Mouse (Mus musculus): ENCODE measurements at regions not wholly inside any gene's neighbourhood (a gene's known extent, or its start where the extent isn't known, plus 50 kb on each side); places are given as distances from the start of the nearest gene placed in this dataset.

DNA sequence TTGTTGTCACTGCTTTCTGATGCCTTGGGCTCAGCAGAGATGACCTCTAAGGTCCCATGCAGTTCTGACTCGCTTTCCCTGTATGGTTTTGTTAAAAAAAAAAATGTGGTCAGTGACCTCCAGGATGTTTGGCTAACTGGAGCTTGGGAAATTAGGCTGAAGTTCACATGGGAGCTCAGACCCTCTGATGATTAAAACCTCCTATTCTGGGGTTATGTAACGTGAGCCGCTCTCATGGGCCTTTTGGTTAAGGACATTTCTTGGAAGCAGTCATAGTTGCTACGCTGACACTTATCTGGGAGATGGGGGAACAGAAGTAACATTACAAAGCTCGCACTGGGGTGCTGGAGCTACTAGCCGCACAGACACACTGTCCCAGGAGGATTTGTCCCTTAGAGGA lies 274.9 kb downstream of the Foxo1 start:
- DNase-seq (ENCODE audit: low spot score in 2 of 2) = no peak

DNA sequence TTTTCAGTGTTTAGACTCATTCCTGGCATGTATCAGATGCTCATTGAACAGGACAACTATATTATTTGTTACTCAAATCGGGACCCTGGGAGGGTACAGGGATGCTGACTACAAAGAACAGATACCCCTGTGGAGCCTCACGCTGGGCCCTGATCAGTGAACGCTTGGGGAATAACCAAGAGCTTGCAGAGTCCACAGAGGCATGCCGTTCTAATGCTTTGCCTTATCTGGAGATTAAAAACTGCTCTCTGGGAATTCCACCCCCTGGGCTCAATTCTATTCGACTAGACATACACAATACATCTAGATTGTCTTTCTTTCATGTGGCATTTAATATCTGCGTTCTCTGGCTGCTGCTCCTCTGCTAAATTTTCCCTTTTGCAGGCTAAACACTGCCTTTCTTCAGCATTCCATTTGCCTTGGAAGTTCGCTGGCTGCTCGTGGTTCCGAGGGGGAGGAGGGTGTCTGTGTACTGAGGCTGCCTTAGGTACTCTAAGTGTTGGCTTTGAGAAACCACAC lies 272.8 kb downstream of the Foxo1 start:
- DNase-seq (ENCODE audit: low spot score in 2 of 2) = no peak

DNA sequence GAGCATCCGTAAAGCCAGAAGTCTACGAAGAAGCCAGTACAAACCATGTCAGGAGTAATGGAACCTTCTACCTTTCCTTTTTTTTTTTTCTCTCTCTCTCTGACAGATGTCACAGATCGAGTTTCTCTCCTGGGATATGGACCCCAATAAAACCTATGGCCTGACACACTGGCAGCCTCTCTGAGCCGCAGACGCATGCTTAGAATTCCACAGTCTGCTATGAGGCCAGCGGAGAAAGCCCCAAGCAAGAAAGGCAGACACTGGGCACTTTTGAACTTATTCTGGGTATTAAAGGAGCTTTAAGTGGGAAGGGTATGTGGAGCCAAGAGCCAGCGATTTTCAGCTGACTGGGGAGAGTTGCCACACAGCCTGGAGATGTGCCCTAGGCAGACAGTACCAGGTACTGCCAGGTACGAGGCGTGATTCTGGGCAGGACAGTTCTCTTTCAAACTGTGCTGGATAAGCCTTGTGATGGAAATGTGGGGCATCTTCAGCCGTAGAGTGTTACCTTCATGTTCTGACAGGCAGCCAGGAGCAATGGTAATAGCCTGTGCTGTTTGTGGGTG lies 271.8 kb downstream of the Foxo1 start:
- no peak for DNase-seq (ENCODE audit: low spot score in 2 of 2)

DNA sequence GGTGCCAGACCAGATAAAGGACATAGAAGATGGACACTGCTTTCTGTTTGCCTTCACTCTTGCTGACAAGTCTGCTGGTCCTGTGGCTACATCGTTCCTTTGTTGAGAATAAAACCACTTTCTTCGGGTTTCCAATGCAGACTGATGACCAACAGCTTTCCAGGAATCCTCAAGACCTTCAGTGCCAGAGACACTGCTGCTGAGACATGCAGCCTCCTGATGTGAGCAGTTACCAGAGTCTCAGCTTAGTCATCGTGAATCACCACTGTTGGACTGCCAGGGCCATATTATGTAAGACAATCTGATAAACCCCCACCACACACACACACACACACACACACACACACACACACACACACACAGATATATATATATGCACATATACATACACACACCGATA lies 270.2 kb downstream of the Foxo1 start:
- no peak for DNase-seq (ENCODE audit: low spot score in 2 of 2)

DNA sequence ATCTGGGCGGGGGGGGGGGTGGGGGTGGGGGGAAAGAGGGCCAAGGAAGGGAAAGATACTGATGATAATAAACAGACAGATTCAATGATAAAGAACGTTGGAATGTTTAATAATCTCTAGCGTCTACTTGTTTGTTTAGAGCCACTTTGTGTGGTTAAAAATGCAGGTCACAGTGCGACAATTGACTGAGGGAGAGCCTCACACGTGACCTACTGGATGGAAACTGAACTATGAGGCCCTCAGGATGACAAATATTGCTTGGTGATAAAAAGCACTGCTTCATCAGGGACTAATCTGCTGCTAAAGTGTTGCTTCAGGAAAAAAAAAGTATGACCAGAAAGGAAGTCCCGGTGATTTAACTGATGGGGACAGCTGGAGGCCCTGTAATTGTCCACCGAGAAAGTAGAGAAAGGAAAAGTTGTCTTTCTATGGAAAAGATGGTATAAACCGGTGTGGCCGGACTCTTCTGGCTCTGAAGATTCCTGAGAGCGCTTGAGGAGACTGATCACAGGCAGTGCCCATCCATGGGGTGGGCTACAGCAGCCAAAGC lies 269.3 kb downstream of the Foxo1 start:
- DNase-seq (ENCODE audit: low spot score in 2 of 2) = no peak

DNA sequence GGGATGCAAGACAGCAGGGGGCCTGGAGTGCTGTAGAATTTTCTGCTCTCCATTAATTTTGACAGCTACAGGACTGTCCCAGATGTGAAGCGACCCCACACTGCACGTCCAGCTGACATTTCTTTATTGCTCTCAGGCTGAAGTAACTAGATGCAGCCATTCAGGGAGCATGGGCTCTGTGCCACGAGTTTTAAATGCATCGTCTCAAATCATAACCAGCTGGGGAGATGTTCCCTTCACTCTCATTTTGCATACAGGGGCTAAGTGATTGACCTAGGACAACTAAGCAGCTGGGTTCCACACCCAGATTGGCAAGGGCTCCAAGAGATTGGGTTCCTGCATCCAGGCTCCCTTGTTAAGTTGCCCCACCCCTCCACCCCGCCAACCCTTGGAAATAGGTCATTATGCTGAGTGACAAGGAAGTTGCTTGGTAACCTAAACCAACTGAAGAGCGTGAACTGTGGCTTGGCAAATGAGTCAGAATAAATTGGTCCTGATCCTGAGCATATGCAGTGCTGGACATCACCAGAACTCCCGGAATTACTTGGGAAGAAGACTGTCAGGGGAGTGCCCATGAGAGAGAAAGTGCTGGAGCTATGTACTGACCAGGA lies 267.4 kb downstream of the Foxo1 start:
- DNase-seq (ENCODE audit: low spot score in 2 of 2) = no peak

DNA sequence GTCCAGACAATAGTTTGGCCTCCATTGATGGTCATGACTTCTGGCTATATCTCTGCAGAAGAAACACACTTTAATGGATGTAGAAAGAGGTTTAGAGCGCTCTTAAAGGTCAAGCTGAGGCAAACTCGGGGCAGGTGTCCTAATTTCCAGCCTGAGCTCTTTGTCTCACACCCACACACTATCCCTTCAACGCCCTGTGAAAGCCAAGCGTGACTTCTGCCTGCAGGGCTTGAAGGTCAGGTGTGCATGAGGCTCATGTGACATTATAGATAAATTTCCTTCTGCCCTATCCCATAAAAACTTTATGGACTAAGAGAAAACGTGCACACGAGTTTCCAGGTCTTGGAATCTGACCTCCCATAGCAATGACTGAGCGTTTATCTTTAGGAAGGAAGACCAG lies 266.0 kb downstream of the Foxo1 start:
- no peak for DNase-seq (ENCODE audit: low spot score in 2 of 2)

DNA sequence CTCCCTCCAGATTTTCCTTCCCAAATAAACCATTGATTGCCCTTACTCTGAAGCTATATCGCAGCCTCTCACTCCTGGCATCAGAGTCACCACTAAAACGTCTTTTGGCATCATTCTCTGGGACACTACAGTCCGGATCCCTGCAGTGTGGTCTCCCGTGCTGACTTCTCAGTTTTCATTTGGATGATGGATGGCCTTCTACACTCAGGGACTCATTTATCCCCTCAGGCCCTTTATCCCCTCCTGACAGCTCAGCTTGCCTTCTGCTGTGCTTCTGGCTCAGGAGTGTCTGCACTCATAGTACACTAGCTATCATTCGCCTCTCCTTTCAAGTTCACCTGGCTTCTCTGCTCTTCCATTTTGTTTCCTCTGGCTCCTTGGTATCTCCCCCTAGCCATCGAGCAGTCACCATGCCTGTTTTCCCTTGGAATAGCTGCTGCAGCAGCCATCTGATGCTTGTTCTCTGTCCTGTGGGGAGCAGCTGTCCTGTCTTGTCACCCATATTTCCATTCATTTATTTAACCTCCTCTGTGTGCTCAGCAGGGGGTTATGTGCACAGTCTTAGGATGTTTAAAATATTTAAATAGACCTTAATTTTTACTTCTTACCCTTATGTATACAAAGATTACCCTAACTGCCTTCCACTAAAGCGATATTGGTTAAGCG lies 263.7 kb downstream of the Foxo1 start:
- no peak for DNase-seq (ENCODE audit: low spot score in 2 of 2)

DNA sequence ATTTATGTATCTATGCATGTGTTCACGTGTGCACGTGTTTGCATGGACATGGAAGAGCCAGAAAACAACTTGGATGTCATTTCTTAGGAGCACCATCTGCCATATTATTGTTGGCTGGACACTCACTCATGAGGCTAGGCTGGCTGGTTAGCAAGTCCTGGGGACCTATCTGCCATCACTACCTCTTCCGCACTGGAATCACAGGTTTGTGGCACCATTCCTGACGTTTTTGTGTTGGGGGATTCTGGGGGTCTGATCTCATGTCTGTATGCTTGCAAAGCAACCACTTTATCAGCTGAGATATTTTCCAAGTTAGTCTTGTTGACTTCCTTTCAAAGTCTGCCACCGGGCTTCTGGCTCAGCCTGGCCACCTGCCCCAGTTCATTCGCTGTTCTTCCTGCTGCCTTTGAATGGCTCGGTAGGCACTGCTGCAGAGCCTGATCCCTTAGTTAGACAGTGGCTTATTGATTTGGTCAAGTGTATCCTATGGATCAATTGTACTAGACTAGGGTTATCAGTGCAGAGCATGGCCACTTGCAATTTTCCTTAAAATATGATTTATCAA lies 262.4 kb downstream of the Foxo1 start:
- DNase-seq (ENCODE audit: low spot score in 2 of 2) = no peak

DNA sequence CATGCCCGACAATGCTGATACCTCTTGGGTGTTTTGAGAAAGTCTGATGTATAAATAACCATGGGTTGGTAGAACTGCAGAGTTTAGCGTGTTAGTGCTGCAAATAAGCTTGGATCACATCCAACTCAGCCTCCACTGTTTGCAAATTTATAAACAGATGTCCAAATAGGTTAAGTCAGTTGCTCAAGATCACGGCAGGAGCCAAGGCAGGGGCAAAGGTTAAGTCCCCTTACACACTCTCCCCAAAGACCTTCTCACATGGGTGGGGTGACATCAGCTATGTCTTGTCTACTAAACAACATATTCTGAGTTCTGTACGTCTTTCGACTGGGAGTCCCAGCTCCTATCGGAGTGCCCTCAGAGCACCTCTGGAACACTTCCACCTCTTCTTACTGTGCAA lies 261.0 kb downstream of the Foxo1 start:
- DNase-seq (ENCODE audit: low spot score in 2 of 2) = no peak

DNA sequence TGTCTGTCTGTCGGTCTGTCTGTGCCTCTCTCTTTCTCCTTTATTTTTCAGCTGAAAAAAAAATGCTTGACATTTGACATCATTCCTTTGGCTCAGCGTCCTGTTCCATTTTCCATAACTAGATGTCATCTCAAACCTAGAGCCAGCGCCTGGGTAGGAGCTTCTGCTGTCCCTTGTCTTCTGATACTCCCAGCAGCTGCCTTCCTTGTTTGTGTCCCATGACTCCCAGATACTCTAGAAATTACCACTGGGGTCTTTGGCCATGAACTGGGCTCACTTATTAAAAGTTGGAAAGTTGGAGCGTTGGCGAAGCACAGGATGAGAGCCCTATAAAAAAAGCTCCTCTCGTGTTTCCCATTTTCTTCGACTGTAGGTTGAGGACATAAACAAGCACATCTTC lies 260.4 kb downstream of the Foxo1 start:
- no peak for DNase-seq (ENCODE audit: low spot score in 2 of 2)

DNA sequence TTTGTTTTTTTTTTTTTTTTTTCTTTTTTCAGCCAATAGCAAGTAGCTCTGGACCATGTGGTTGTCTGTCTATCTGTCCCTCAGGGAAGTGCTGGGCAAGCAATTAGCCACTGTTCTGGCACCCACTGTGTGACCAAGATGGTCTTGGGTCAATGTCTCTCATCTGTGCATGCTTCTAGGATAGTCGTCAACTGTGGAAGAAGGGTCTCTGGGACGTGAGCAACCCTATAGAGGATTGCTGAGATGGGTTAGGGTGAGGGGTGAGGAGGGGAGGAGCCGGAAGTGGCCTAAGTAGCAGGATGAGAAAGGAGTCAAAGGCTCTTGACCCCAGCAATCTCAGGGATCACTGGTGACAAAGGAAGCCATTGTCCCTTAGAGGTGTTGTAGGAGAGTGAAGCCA lies 259.6 kb downstream of the Foxo1 start:
- DNase-seq (ENCODE audit: low spot score in 2 of 2) = no peak

DNA sequence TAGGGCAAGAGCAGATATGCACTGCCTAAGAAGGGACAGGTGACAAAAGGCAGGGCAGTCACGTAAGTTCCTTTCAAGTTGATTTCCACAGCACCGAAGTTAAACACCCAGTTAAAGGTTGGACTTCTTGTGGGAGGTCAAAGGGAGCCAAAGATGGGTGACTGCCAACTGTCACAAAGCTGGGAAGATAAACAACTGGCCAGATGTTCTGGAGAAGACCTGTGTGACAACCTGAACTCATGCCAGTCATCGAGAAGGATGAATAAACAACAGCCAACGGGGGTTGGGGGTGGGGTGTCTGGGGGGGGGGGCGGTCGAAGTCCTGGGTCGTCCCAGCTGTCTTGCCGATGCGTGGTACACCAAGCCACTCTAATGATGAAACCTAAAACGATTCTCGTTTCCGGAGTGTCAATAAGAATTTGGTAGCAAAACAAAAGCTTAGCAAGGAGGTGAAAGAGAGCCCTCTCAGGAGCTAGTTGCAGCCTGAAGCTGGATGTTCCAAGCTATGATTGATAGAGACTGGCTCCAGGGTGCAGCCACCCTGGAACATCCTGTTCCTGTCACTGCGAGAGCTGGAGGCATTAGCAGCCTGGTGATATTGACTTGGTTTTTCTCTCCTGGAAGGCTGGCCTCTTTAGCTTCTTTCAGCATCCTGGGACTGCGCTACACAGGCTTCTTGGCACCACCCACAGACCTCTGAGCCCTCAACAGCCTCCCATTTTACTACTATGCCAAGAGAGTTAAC lies 259.0 kb downstream of the Foxo1 start:
- DNase-seq (ENCODE audit: low spot score in 2 of 2) = no peak

DNA sequence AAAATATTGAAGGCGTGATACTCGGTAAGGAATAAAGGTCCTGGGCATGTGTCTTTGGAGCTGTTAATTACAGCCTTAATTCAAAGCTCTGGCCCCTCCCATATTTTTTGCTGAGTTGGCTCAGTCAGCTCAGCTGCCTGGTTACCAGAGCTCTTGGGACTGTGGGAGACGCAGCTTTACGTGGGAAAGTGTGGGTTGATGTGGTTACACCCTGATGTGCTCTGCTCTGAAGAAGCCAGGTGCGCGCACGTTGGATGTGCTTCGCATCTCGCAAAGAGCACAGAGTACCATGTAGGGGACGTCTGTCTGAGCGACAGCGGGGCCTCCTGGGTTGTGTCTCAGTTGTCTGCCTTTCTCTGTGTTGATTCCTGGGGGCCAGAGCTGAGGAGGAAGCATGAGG lies 254.8 kb downstream of the Foxo1 start:
- DNase-seq (ENCODE audit: low spot score in 2 of 2) = no peak

DNA sequence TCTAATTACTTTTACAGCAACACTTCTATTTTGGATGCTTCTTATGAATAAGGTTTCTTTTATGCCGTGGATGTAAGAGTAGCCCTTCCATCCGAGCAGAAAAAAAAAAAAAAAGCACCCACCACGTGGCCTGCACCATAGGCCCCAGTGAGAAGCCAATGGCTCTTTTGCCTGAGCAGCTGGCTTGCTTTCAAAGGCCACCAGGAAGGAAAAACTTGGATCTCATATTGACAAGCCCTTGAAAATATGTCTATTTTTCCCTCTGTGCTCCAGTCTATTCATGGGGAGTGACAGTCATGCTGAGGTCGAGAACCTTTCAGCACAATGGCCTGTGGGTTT lies 252.4 kb downstream of the Foxo1 start:
- DNase-seq (ENCODE audit: low spot score in 2 of 2) = no peak

DNA sequence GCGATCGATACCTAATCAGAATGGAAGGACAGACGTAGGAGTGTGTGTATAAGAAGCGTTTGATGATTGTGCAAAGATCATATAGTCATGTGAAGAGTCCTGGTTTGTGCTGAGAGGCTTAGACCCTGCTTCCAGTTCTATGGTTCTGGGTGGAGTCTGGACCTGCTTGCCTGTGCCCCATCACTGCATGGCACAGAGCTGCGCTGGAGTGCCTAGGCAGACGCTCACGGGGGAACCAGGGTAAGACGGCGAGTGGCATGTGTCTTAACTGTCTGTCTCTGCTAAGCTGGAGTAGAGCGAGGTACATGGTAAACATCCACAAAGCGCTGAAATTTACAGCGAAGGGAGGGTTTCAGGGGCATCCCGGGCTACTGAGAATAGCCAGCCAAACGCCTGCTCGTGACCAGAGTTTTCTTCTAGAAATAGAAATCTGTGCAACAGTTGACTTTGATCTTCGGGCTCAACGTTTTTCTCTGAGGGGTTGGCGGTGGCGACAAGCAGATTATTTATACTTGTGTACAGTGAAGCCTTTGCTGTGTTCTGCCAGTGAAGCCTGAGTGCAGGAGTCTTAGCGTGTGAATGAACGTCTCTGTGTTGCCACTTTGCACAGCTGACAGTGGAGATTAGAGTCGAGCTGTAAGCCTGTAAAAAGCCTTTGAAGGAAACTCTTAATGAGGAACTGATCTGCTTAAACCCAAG lies 251.9 kb downstream of the Foxo1 start:
- peak; percentile 47 to 65 for DNase-seq (ENCODE audit: low spot score in 2 of 2)

DNA sequence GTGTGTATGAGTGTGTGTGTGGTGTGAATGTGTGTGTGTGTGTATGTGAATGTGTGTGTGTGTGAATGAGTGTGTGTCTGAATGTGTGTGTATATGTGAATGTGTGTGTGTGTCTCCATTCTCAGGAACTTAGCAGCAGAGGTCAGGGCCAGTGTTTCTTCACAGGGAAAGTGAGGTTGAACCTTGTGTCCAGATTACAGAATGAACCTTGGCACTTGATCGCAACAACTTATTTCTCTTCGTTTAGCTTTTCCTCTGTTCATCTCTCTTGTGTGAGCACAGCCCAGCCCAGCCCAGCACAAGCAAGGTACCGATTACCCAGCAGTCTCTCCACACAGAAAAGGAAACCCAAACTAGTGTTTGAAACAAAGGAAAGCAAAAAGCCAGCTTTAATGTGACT lies 249.7 kb downstream of the Foxo1 start:
- no peak for DNase-seq (ENCODE audit: low spot score in 2 of 2)

DNA sequence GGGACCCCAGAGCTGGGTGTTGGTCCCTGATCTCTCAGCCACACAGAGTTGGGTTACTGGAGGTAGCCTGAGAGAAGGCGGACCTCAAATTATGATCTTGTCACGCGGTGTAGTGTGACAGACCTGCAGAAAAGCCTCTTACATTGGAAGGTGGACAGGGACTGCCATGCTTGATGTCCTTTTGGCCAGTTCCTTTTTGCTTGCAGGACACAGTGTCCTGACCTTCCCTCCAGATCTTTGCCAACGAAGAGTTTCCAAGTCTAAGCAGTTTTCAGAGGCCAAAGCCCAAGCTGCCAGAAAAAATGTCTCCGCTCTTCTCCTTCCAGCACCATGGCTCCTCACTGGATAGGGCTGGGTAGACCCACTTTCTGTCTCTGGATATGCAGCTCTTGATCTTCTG lies 248.6 kb downstream of the Foxo1 start:
- DNase-seq (ENCODE audit: low spot score in 2 of 2) = no peak

DNA sequence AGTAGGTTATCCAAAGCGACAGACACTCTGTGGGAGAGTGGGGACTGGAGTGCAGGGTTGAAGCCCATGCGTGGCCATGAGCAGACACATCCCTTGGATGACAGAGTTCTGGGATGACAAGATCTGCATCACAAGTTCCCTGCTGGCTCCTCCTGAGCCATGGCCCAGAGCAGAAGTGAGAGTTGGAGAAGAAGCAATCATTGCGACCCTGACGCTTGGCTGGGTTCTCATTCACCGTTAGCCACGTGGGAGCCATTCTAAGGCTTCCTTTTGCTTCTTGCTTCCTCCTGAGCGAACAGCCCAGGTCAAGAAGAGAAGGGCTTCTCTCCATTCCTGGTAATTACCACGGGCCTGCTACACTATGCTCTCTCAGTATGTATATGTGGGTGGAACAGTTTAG lies 244.6 kb downstream of the Foxo1 start:
- DNase-seq (ENCODE audit: low spot score in 2 of 2) = no peak

DNA sequence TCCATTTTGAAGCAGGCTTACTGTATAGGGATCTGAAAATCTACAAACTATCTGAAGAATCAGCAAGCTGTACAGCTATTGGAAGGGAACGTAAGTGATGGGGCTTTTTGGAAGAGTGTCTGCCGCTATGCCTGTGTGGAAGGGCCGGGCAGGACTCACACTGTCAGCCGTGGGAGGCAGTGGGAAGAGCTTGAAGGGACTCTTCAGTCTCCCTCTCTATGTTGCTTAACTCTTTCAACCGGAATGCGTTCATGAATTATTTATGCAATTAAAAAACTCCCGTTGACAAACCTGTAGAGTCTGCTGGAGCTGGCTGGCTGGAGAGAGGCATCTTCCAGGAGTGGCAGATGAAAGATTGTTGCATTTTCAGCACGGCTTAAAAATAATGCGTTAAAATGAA lies 243.4 kb downstream of the Foxo1 start:
- DNase-seq (ENCODE audit: low spot score in 2 of 2) = no peak

DNA sequence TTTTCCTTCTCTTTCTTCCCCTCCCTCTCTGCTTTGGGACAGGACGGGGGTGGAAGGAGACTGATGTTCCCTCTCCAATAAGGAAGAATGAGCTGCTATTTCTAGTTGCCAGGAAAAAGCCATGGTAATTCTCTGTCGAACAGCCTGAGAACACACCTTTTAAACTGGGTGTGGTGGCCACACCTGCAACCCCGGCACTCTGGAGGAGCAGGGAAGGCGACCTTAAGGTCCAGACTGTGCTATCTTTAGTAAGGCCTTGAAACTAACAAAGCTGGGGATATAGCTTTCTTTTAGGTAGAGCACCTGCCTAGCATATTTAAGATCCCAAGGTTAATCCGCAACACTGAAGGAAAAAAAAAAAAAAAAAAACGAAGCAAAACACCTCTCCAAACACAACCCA lies 242.7 kb downstream of the Foxo1 start:
- no peak for DNase-seq (ENCODE audit: low spot score in 2 of 2)

Data from frontal cortex, postnatal 10 days (tissue).